Mouse (Mus musculus) adrenal gland, adult 2 months (tissue): ENCODE results near the gene Cacnb4. TPM values are rescaled to one million over a fixed set of nuclear protein-coding genes. Genes with fewer than 3 reads are reported as not detected.
A peak's percentile ranks its signal among the peaks of the same experiment; 100 is the strongest.

Experiments used
- DNase-seq: peaks from one replicate; pipeline ENCODE4 v3.0.0; 2021
- polyA plus RNA-seq: library from polyadenylated mRNA; depleted of rRNA; stranded (reverse); fragments of >200 nt; gene quantifications from 2 replicates; pipeline ENCODE4 v1.2.3, GENCODE M21; 2012; rRNA removed
- total RNA-seq, 2 experiments: library from RNA; stranded (reverse); gene quantifications; 2 replicates each; pipeline ENCODE4 v1.2.3; 2021

Gene Cacnb4
- total and polyA plus RNA-seq, 3 experiments, result 0.20 to 0.28 TPM; not detected in 1

DNA sequence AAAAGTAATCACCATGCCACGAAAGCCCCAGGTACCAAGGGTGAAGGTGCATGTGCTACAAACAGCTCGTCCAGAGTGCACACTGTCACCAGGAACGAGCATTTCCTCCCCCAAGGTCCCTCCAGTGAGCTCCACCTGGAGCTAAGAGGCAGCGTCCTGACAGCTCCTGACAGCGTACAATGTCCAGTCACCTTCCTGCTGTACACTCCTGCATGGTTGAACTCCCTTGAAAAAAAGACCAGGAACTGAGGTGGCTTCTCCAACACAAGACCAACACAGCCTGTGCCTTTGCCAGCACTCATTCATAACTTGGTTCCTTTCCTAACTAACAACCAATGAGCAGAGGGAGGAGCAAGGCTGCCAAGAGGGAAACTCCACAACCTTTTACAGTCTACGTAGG is 255.4 kb downstream of the Cacnb4 start:
- no peak for DNase-seq

DNA sequence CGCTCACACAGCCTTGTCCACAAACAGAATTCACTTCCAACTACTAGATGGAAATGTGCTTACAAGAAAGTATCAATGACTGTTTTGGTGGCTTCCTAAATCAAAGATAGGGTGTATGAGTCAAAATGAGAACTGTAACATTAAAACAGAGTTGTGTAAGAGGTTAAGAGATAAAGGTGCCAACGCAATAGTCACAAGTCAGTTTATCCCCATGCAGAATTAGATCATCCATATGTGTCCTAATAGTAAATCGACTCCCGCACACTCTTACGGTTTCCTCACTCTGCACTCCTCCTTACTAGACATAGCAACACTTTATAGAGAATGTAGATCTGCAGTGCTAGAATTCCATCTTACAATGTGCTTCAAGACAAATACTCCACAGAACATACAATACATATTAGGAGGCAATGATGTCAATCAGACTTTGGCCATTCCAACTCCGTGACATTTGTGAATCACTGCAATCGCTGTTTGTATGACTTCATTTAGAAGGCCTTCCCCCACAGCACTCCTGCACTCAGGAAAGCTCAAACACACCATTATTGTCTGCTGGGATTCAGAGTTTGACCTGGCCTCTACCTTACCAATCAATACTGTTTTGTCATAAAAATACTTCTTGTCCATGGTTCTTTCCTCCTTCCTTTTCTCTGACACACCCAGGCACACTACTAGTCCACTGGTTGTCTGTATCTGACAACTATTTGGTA is 256.5 kb downstream of the Cacnb4 start:
- DNase-seq, result peak; percentile 37

DNA sequence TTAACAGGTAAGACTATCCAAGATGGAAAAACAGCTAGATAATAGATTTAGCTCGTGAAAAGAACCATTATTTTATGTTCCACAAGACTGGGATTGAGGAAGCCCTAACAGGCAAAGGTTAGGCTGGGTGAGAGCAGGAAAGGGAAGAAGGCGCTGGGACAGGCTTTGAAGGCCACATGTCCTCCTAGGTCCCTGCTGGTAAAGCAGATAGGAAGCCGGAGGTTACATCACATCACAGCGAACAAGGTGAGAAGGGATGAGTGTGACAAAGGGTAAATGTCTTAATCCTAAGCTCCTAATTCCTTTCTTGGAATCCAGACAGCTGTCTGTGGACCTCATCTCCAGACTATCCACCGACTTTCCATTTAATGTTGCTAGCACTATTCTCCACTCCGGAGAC is 257.3 kb downstream of the Cacnb4 start:
- no peak for DNase-seq

DNA sequence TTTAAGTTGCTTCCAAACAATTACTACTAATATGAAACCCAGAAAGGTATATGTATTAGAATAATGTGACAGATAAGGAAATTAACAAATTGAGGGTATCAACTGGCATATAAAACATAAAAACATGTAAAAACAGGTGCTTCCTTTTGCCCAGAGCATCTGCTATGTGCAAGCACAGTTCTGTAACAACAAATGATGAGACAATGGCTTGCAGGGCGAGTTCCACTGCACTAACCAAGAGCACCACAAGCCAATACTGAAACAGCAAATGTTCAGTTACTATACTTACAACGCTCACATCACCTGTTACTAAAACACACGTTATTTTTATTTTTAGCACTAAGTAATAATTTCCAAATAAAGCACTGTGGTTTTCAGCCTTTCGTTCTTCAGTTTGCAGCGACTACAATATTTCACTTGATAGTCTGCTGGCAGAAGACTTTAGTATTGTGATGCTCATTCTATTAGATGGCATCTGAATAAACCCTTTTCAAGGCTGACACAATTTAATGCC is 264.1 kb downstream of the Cacnb4 start:
- DNase-seq, result no peak

DNA sequence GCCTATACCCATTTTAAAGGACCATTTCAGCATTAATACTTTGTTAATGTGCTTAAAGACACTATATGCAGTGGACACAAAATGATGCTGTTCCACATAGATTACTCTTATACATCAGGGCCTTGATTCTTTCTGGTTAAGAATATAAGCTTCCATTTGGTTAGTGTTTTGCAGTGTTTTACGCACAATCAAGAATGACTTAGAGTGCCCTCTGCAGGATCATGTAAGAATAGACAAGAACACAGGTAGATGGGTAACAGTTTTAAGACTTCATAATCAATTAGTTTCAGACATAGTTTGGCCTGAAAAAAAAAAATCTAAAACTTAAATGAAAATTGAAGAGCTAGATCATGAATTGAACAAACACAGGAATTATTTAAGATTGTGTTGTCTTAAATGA is 270.2 kb downstream of the Cacnb4 start:
- no peak for DNase-seq

DNA sequence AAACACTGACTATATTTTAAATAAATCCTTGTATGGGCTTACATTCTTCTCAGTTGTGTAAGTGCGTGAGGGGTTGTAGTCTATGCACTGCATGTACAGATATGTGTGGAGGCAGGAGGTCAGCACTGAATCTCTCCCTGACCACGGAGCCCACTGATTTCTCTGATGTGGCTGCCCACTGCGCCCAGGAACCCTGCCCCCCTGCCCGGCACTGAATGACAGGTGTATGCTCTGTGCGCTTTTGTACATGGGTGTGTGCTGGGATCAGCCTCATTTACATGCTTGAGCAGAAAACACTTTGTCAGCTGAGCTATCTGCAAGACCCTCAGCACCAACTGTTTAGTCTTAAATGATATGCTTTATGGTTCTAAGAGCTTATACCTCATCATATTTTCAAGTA is 271.4 kb downstream of the Cacnb4 start:
- no peak for DNase-seq

DNA sequence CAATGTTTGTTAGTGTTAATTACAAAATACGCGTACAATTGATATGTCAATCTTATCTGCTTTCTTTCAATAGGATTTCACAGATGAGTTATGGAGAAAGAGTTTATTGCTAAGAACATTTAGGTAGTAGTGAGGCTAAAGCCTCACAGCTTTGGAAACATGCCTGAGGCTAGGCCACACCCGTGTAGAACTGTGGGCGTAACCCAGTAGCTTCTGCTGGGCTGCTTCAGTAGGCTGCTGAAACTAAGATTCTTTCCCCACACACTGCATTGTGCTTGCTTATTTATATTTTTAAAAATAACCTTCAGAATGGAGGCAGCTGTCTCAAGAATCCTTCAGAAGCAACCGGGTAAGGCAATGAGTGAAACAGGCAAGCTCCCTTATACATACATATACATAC is 282.1 kb downstream of the Cacnb4 start:
- no peak for DNase-seq

DNA sequence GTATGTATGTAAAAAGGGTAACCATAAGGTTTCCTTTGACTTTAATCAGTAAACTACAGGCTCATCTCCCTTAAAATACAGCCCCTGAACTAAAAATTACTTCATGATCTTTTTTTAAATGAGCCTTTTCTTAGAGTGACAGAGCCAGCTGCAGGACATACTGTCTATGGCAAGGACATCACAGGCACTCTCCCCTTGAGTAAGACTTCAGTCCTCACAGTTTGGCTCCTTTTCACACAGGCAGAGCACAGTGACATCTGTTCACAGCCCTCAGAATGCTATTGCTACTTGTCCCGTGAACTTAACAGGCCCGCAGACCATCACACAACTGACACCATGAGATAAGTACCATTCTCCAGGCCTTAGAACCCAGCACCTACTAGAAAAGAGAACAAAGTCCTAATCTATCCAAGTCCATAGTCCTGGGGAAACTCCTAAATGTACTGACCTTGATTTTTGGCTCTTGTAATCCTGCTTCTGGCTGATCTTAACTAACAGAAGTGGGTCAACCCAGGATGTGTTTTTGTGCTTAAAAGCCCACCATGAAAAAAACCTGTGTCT is 286.1 kb downstream of the Cacnb4 start:
- DNase-seq, result no peak

DNA sequence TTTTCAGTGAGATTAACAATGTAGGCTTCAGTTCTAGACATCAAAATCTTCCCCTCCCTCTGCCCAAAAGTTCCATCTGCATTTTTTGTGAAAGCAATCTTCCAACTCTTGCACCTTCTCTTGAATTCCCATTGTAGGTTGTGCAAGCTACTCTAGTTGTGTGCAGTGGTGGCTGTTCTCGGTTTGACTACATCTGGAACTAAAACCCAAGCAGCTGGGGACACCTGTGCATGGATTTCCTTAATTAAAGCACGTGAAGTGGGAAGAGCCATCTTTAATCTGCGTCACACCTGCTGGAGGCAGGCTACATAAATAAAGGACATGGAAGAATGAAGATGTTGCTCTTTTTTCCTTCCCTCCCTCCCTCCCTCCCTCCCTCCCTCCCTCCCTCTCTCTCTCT is 286.7 kb downstream of the Cacnb4 start:
- no peak for DNase-seq

DNA sequence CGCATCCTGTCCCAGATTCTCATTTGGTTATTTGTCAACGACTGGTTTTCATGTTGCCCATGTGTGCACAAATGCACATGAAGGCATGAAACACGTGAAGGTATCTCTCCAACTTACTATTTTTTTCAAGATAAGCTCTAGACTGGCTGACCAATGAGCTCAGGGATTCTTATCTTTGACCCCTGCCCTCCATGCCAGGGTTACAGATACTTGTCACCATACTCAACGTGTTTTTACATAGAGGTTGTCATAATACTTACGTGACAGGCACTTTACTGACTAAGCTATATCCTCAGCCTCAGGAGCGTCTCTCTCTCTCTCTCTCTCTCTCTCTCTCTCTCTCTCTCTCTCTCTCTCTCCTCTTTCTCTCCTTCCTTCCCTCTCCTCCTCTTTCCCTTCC is 290.2 kb downstream of the Cacnb4 start:
- DNase-seq, result no peak

DNA sequence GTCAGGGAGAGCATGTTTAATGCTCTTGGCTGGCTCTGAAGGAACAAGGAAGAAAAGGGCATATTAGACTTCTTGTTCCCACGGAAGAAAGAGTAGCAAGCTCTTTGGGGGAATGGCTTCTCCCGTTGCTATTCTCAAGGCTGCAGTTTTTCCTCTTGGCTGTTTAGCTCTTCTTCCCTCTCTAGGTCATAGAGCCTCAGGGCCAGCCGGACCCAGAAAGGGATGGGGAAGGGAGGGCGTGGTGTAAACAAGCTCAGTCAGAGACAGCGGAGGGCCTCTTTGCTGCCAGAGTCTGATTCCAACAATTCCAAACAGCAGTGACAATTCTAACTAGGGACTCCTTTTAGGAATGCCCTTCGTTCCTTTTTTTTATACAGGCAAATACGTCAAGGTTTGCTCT is 290.6 kb downstream of the Cacnb4 start:
- DNase-seq, result peak; percentile 20

DNA sequence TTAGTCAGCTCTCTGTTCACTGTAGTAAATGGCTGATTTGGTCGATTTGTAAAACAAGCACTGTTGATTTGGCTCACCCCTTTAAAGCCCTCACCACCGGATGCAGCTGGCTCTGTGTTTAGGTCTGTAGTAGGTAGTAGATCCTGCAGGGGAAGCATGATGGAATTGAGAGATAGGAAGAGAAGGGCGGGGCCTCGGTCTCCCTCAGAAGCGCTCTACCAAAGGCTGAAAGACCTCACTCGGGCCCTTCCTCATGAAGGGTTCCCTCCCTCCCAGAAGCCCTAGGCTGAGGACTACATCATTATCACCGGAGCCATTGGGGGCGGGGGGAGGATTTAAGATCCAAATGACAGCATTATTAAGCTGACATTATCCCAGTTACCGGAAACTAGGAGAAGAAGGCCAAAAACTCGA is 297.8 kb downstream of the Cacnb4 start:
- no peak for DNase-seq

DNA sequence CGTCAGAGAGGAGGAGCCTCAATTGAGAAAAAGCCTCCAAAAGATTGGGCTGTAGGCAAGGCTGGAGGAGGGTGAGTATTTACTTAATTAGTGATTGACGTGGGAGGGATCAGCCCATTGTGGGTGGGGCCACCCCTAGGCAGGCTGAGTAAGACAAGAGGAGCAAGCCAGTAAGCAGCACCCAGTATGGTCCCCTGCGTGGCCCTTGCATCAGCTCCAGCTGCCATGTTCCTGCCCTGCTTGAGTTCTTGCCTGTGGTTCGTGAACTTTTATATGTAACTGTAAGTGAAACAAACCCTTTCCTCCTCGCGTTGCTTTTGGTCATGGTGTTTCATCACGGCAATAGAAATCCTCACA is 298.2 kb downstream of the Cacnb4 start, which contains the start of gene Neb:
Gene Neb, minus strand, starts transcription at position 27 of the 357 bp plus-strand sequence.
- DNase-seq, result no peak

Other genes with a start within 250 kb of the Cacnb4 start
- gene Stam2, start 65.5 kb upstream of the Cacnb4 start, total RNA-seq, result 10 to 100 TPM; 33.2 to 33.8 TPM
- 7.0 and 7.6 TPM in 2 replicates for gene Stam2, start 65.5 kb upstream of the Cacnb4 start, polyA plus RNA-seq
- 10 to 100 TPM; 17.1 to 26.9 TPM for gene Fmnl2, start 181.0 kb upstream of the Cacnb4 start, total RNA-seq
- 2.3 and 2.9 TPM in 2 replicates for gene Fmnl2, start 181.0 kb upstream of the Cacnb4 start, polyA plus RNA-seq